Mouse (Mus musculus) cortical plate, adult 2 months (tissue): ENCODE results near the gene Gfpt2.

ENCODE experiments used
- CTCF ChIP-seq: fragments of 200-500 bp; IDR thresholded peaks from 2 replicates; pipeline ENCODE4 v1.5.1; 2011; ENCODE audit warnings: mild to moderate bottlenecking, control low read depth, low read length; ENCODE audit not compliant: insufficient read depth; ENCODE audit errors: extremely low read depth
- POLR2A ChIP-seq: fragments of 200-500 bp; IDR thresholded peaks from 2 replicates; pipeline ENCODE4 v1.6.1; 2011; ENCODE audit warnings: mild to moderate bottlenecking, low read length, control low read depth; ENCODE audit not compliant: insufficient read depth; ENCODE audit errors: extremely low read depth

GRCm38 (mm10) chr11:49770676-49771550 is 23.1 kb upstream of the Gfpt2 start:
- no peak for TF ChIP-seq CTCF
- TF ChIP-seq POLR2A, result no peak
